Mouse (Mus musculus) G1E (cell line): ENCODE measurements at regions not wholly inside any gene's neighbourhood (a gene's known extent, or its start where the extent isn't known, plus 50 kb on each side); places are given as distances from the start of the nearest gene placed in this dataset.

ENCODE experiments used
- CTCF ChIP-seq: IDR thresholded peaks from 2 replicates; pipeline ENCODE4 v1.5.1; 2012; ENCODE audit warnings: low read depth, low read length, inconsistent platforms, mixed read lengths
- GATA1 ChIP-seq: IDR thresholded peaks from 2 replicates; pipeline ENCODE4 v1.6.1; 2012; ENCODE audit warnings: borderline replicate concordance, low read length, inconsistent platforms, mixed read lengths
- GATA2 ChIP-seq: IDR thresholded peaks from 2 replicates; pipeline ENCODE4 v1.6.1; 2012; ENCODE audit warnings: low read depth, low read length, inconsistent platforms, borderline replicate concordance
- POLR2AphosphoS5 ChIP-seq: IDR thresholded peaks from 2 replicates; pipeline ENCODE4 v1.6.1; 2012; ENCODE audit warnings: low read depth, low read length, inconsistent platforms; ENCODE audit not compliant: insufficient replicate concordance
- TAL1 ChIP-seq: conservative IDR thresholded peaks from 2 replicates; pipeline ENCODE4 v1.6.1; 2012; ENCODE audit warnings: low read depth, low read length, inconsistent platforms, mixed read lengths

- no peak for TF ChIP-seq CTCF
- TF ChIP-seq GATA2, result no peak
- no peak for TF ChIP-seq POLR2AphosphoS5
- TF ChIP-seq GATA1, result no peak
- no peak for TF ChIP-seq TAL1
These were observed 159.4 kb upstream of the Cypt12 start for GRCm38 (mm10) chr3:17788778-17789299.
